Mouse (Mus musculus) left cerebral cortex, adult 2 months (tissue): Measurements from ENCODE around the gene Pdlim7. TPM values are rescaled to one million over a fixed set of nuclear protein-coding genes. Genes with fewer than 3 reads are reported as not detected.

Source experiments
- DNase-seq, 2 experiments: peaks; one replicate each; pipeline ENCODE4 v3.0.0; 2021 to 2022; ENCODE audit warnings: low spot score in 2 of 2, mixed read lengths in 1 of 2; ENCODE audit errors: extremely low spot score in 1 of 2
- H3K27ac ChIP-seq: fragments of 200-600 bp; 2 replicates; pipeline ENCODE4 v1.8.1; 2022
- H3K4me3 ChIP-seq: fragments of 200-600 bp; 2 replicates; pipeline ENCODE4 v1.8.1; 2022
- CTCF ChIP-seq: fragments of 200-600 bp; IDR thresholded peaks from 2 replicates; pipeline ENCODE4 v1.8.1; 2022; ENCODE audit warnings: antibody characterized with exemption, mild to moderate bottlenecking, moderate library complexity
- intact Hi-C: fragments of 180-260 bp; cut with DNase I; formaldehyde crosslinking; loops from one replicate; pipeline ENCODE4 v1.15.1; 2025
- total RNA-seq, 2 experiments: library from RNA; stranded (reverse); gene quantifications; 2 replicates each; pipeline ENCODE4 v1.2.3; 2021

The Pdlim7 gene
- total RNA-seq, 2 experiments from 2014 or later = 94.9 to 114 TPM

GRCm38 (mm10) chr13:55479929-55480328, 33.5 kb downstream of the Pdlim7 start:
- intact Hi-C loops = no loop called here
- Histone ChIP-seq H3K27ac (no peak overlapping the region), H3K4me3 (no peak overlapping the region)
- DNase-seq = no peak
- TF ChIP-seq CTCF = no peak

- DNase-seq = no peak
- intact Hi-C loops = no loop called here
- H3K4me3 ChIP-seq = no peak overlapping the region
- TF ChIP-seq CTCF = no peak
- H3K27ac ChIP-seq = peak overlapping the region; percentile 21; the same call in 1 of the 2 replicates
Observed at GRCm38 (mm10) chr13:55479008-55479407, 34.5 kb downstream of the Pdlim7 start.

DNA sequence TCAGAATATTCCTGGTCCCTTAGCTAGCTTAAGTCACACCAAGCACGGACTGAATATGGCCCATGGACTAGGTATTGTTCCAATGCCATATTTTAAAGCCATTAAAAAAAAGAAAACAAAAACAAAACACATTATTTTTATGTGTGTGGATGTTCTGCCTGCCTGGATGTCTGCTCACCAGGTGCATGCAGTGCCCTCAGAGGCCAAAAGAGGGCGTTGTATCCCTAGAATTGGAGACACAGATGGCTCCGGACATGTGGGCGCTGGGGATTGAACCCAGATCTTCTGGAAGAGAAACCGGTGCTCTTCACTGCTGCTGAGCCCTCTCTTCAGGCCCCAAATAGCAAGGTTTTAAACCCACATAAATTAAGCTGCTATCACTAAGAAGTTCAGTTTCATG, 35.4 kb downstream of the Pdlim7 start:
- intact Hi-C loops = loop anchor here (1.0 kb wide), 1 partner anchor 35 kb away; the partner anchor contains the start of gene Pdlim7
- H3K27ac ChIP-seq = no peak overlapping the region
- TF ChIP-seq CTCF = peak; percentile 69
- no peak for DNase-seq
- no peak overlapping the region for H3K4me3 ChIP-seq

- TF ChIP-seq CTCF = no peak
- Histone ChIP-seq H3K4me3 (no peak overlapping the region), H3K27ac (peak overlapping the region; percentile 0; the same call in 1 of the 2 replicates)
- intact Hi-C loops = no loop called here
- no peak for DNase-seq
Observed at GRCm38 (mm10) chr13:55477492-55477891, 36.0 kb downstream of the Pdlim7 start.

GRCm38 (mm10) chr13:55476256-55476655, 37.2 kb downstream of the Pdlim7 start:
- peak in 1 of 2 experiments; percentile 13 for DNase-seq
- Histone ChIP-seq H3K4me3 (no peak overlapping the region), H3K27ac (no peak overlapping the region)
- intact Hi-C loops = no loop called here
- no peak for TF ChIP-seq CTCF

GRCm38 (mm10) chr13:55475750-55476149, 37.7 kb downstream of the Pdlim7 start:
- intact Hi-C loops = no loop called here
- no peak for TF ChIP-seq CTCF
- Histone ChIP-seq H3K4me3 (no peak overlapping the region), H3K27ac (no peak overlapping the region; the same call in 1 of the 2 replicates)
- no peak for DNase-seq

GRCm38 (mm10) chr13:55474621-55475069, 38.8 kb downstream of the Pdlim7 start:
- peak in 1 of 2 experiments; percentile 69 for DNase-seq
- Histone ChIP-seq H3K27ac (peak overlapping the region; percentile 56), H3K4me3 (no peak overlapping the region)
- intact Hi-C loops = loop anchor here (5.0 kb wide), 1 partner anchor 147 kb away; the partner anchor contains the start of gene Mxd3
- TF ChIP-seq CTCF = no peak

DNA sequence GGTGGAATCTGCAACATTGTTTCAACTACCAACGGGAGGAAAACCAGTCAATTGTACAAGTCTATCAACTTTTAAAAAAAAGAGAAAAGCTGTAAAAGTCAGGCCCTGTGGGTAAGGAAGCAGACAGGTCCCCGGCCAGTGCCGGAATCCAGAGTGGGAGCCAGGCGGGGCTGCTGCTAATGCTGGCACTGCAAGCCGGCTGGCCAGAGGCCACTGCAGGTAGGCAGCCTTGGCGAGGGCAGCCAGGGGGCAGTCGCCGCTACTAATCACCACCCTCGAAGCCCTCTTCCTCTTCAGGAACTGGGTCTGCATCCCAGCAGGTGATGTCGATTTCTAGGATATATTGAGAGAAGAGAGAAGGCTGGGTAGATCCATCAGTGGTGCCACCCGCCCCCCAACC, 39.5 kb downstream of the Pdlim7 start:
- no peak for DNase-seq
- Histone ChIP-seq H3K4me3 (no peak overlapping the region), H3K27ac (no peak overlapping the region; the same call in 1 of the 2 replicates)
- intact Hi-C loops = loop anchor here (5.0 kb wide), 1 partner anchor 147 kb away; the partner anchor contains the start of gene Mxd3
- TF ChIP-seq CTCF = no peak

DNA sequence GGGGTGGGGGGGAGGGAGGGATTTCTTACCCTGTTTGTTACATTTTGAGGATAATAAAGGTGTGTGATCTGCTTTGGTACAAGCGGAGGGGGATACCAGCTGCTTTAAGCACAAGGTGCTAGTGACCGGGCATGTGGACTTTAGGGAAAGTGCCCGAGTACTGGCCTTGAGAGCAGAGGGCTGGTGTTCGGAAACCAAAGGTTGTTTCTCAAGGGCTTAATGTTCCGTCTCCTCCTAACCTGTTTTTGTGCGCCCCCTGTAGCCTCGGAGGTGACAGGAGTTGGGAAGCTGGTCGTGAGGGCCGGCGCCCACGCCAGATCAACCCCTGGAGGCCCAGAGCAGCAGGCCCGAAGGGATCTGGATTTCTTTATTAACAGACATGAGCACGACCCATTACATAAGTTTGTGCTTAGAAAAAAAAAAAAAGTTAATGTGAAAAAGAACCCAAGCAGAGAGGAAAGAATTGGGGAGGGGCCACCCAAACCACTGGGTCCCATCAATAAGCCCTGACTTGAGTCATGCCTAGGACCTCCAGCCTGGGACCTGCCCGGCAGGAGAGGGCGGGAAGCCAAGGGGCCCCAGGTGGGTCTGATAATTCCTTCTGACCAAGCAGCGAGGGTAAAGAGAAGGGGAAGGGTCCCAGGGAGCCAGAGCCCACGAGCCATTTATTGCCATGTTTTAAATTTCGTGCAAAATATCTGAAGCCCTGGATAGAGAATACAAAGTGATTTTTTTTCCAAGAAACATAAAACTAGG, 40.2 kb downstream of the Pdlim7 start:
- intact Hi-C loops = loop anchor here (5.0 kb wide), 1 partner anchor 146 kb away; the partner anchor contains the start of gene Mxd3
- Histone ChIP-seq H3K27ac (peak overlapping the region; percentile 88), H3K4me3 (peak overlapping the region; percentile 66)
- no peak for DNase-seq
- TF ChIP-seq CTCF = peak; percentile 15

DNA sequence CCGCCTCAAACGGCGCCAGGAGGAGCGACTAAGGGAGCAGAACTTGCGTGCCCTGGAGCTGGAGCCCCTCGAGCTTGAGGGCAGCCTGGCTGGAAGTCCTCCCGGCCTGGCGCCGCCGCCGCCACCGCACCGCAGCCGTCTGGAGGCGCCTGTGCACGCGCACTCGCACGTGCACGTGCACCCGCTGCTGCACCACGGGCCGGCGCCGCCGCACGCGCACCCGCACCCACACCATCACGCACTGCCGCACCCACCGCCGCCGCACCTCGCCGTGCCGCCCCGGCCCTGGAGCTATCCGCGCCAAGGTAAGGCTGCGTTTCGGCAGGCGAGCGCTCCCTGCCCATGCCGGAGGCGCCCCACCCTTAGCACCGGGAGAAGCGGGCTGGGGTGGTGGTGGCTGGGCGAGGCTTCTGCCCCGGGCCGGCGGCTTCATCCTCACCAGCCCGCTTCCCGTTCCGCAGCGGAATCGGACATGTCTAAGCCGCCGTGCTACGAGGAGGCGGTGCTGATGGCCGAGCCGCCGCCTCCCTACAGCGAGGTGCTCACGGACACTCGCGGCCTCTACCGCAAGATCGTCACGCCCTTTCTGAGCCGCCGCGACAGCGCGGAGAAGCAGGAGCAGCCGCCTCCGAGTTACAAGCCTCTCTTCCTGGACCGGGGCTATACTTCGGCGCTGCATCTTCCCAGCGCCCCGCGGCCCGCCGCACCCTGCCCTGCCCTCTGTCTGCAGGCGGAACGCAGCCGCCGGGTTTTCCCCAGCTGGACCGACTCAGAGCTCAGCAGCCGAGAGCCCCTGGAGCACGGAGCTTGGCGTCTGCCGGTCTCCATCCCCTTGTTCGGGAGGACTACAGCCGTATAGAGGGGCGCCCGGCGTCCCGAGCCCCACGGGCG, 41.1 kb downstream of the Pdlim7 start:
- H3K27ac ChIP-seq = peak overlapping the region; percentile 88
- peak; percentile 81 to 83 for DNase-seq
- TF ChIP-seq CTCF = no peak
- intact Hi-C loops = loop anchor here (5.0 kb wide), 1 partner anchor 145 kb away; the partner anchor contains the start of gene Mxd3
- H3K4me3 ChIP-seq = peak overlapping the region; percentile 66

- no peak for DNase-seq
- peak overlapping the region; percentile 66 for H3K4me3 ChIP-seq
- no peak for TF ChIP-seq CTCF
- intact Hi-C loops = loop anchor here (1.0 to 5.0 kb wide), 3 partner anchors 53 to 144 kb away; partner anchors contain the start of gene Mxd3
- H3K27ac ChIP-seq = peak overlapping the region; percentile 88
Observed at GRCm38 (mm10) chr13:55471819-55472131, 41.7 kb downstream of the Pdlim7 start.
